Mouse (Mus musculus) lung, adult 2 months (tissue): ENCODE measurements around the gene Epop.

Experiments
- CTCF ChIP-seq: fragments of 200-500 bp; IDR thresholded peaks from 2 replicates; pipeline ENCODE4 v1.5.1; 2011; ENCODE audit warnings: mild to moderate bottlenecking, low read length, control low read depth; ENCODE audit not compliant: insufficient read depth
- POLR2A ChIP-seq: fragments of 200-500 bp; IDR thresholded peaks from 2 replicates; pipeline ENCODE4 v1.6.1; 2011; ENCODE audit warnings: low read depth, mild to moderate bottlenecking, control low read depth, low read length, borderline replicate concordance; ENCODE audit errors: extremely low read depth

GRCm38 (mm10) chr11:97628568-97629518, 659 bp downstream of the Epop start:
- TF ChIP-seq CTCF (no peak), POLR2A (no peak)
